Mouse (Mus musculus) heart, embryonic 12.5 days (tissue): ENCODE data around the gene Fgf10. TPM values are rescaled to one million over a fixed set of nuclear protein-coding genes. Genes with fewer than 3 reads are reported as not detected.

Experiments
- ATAC-seq: fragments of 200-750 bp; cut with Nextera tagmentation; 2 replicates; pipeline ENCODE4 v1.8.0; 2017; ENCODE audit warnings: moderate TSS enrichment, moderate library complexity; ENCODE audit not compliant: insufficient number of reproducible peaks, low FRiP score
- H3K27ac ChIP-seq: fragments of 300-500 bp; sonication (generic); 2 replicates; pipeline ENCODE4 v1.5.1; 2016; ENCODE audit warnings: mild to moderate bottlenecking, moderate library complexity; ENCODE audit not compliant: poor library complexity, severe bottlenecking
- H3K27me3 ChIP-seq: fragments of 300-500 bp; sonication (generic); replicated peaks from 2 replicates; pipeline ENCODE4 v1.6.1; 2016; ENCODE audit warnings: mild to moderate bottlenecking, moderate library complexity
- H3K36me3 ChIP-seq: fragments of 300-500 bp; sonication (generic); 2 replicates; pipeline ENCODE4 v1.6.1; 2016; ENCODE audit warnings: mild to moderate bottlenecking, moderate library complexity
- H3K4me1 ChIP-seq: fragments of 300-500 bp; sonication (generic); replicated peaks from 2 replicates; pipeline ENCODE4 v1.6.1; 2016; ENCODE audit warnings: mild to moderate bottlenecking
- H3K4me2 ChIP-seq: fragments of 300-500 bp; sonication (generic); 2 replicates; pipeline ENCODE4 v1.6.1; 2016; ENCODE audit warnings: mild to moderate bottlenecking, moderate library complexity
- H3K4me3 ChIP-seq: fragments of 300-500 bp; sonication (generic); 2 replicates; pipeline ENCODE4 v1.5.1; 2016; ENCODE audit warnings: mild to moderate bottlenecking
- H3K9ac ChIP-seq: fragments of 300-500 bp; sonication (generic); 2 replicates; pipeline ENCODE4 v1.6.1; 2016; ENCODE audit warnings: mild to moderate bottlenecking, moderate library complexity
- H3K9me3 ChIP-seq: fragments of 300-500 bp; sonication (generic); replicated peaks from 2 replicates; pipeline ENCODE4 v1.6.1; 2016; ENCODE audit warnings: mild to moderate bottlenecking, moderate library complexity
- WGBS: fragments of 180-500 bp; shearing (Covaris S2); methylation state at CpG from one replicate; pipeline ENCODE4 v1.1.7; 2016; 5-methylcytosine and 5-hydroxymethylcytosine counted together
- polyA plus RNA-seq: library from polyadenylated mRNA; unstranded; fragments of >200 nt; fragmentation: Nextera tagmentation; extraction: Ambion mirVana; gene quantifications from 2 replicates; pipeline ENCODE4 v1.2.1, GENCODE M21; 2016

Fgf10 gene
- polyA plus RNA-seq, 1 experiment from 2014 or later = 0.38 TPM

- WGBS = 80% methylated on average over 3 of the region's 3 CpGs
- ATAC-seq = no peak
- Histone ChIP-seq H3K27ac (no peak overlapping the region), H3K4me1 (no peaks in the 10 kb centered on the region), H3K36me3 (no peaks in the 10 kb centered on the region), H3K4me3 (no peak overlapping the region), H3K9ac (no peak overlapping the region), H3K27me3 (no peaks in the 10 kb centered on the region), H3K9me3 (no peaks in the 10 kb centered on the region), H3K4me2 (no peak overlapping the region)
Measured at GRCm38 (mm10) chr13:118679228-118679627, 9.6 kb downstream of the Fgf10 start.

- Histone ChIP-seq H3K27me3 (peaks cover 4% of the 10 kb centered on the region; the same call in 1 of the 2 replicates), H3K27ac (no peak overlapping the region), H3K36me3 (no peaks in the 10 kb centered on the region), H3K4me1 (0 out of 2 replicates have a peak, but pooled peaks cover 3% of the 10 kb centered on the region), H3K9ac (no peak overlapping the region), H3K9me3 (no peaks in the 10 kb centered on the region), H3K4me3 (no peak overlapping the region), H3K4me2 (no peak overlapping the region)
- ATAC-seq = no peak
- 82% methylated on average over 2 of the region's 2 CpGs for WGBS
Measured at GRCm38 (mm10) chr13:118693049-118693448, 23.5 kb downstream of the Fgf10 start.

DNA sequence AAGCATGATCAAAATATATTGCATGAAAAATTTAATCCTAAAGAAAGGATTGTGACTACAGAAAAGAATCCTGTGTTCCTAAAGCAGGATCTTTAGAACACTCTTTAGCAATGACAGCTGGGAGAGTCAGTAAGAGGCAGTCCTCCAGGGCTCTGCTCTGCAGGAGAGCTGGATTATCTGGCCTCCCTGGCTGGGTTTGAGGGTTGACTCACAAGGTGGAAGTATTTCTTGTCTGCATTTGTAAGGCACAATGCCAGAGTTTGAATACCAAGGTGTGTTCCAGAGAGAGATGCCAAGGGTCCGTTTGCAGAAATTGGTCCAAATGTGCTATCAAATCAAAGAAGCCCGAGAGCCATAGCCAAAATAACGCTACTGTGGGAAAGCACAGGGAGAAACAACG lies 25.5 kb downstream of the Fgf10 start:
- Histone ChIP-seq H3K9ac (no peak overlapping the region), H3K9me3 (no peaks in the 10 kb centered on the region), H3K4me2 (0 out of 2 replicates have a peak overlapping the region, but pooled peaks have one; percentile 25), H3K27me3 (peaks cover 4% of the 10 kb centered on the region; the same call in 1 of the 2 replicates), H3K36me3 (no peaks in the 10 kb centered on the region), H3K4me1 (0 out of 2 replicates have a peak, but pooled peaks cover 3% of the 10 kb centered on the region), H3K4me3 (no peak overlapping the region), H3K27ac (no peak overlapping the region)
- WGBS = 10% methylated on average over 4 of the region's 4 CpGs
- ATAC-seq = no peak

DNA sequence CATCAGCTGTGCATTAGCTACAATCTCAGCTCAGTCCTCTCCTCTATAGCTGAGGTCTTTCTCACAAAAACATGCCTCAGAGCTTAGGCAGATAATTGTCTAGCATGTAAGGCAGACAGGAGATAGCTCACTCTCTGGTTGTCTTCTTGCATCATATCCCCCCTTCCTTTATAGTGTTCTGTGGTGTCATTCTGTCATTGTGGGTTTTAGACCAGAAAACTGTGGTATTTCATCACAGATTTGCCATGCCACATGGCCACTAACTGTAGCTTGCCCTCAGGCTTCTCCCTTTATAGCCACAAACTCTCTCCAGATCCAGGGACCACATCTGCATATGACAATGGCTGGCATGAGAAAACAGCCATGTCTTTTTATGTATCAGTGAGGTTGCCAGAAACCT lies 34.1 kb downstream of the Fgf10 start:
- H3K4me3 ChIP-seq = no peak overlapping the region
- H3K4me2 ChIP-seq = no peak overlapping the region
- H3K36me3 ChIP-seq = no peaks in the 10 kb centered on the region
- H3K9me3 ChIP-seq = no peaks in the 10 kb centered on the region
- no peak for ATAC-seq
- no peak overlapping the region for H3K27ac ChIP-seq
- H3K9ac ChIP-seq = no peak overlapping the region
- no peaks in the 10 kb centered on the region for H3K27me3 ChIP-seq
- H3K4me1 ChIP-seq = no peaks in the 10 kb centered on the region

DNA sequence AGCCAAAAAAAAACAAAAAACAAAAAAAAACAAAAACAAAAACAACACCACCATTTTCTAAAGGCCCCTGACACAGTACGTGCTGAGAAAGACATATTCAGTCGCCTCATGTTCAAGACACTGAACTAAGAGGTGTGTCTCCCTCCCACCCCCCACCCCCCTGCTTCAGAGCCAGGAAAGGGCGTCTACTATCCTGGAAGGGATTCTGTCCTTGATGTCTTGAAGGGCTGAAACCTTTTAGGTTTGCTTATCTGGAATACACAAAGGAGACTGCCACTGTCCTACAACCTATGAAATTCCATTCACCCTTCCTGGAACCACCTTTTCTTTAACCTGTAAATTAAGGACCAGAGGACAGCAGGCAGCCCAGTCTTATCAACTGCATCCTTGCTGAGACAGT lies 36.1 kb downstream of the Fgf10 start:
- no peak overlapping the region for H3K27ac ChIP-seq
- no peaks in the 10 kb centered on the region for H3K27me3 ChIP-seq
- ATAC-seq = no peak
- no peak overlapping the region for H3K4me2 ChIP-seq
- H3K4me1 ChIP-seq = no peaks in the 10 kb centered on the region
- H3K36me3 ChIP-seq = no peaks in the 10 kb centered on the region
- no peaks in the 10 kb centered on the region for H3K9me3 ChIP-seq
- no peak overlapping the region for H3K4me3 ChIP-seq
- no peak overlapping the region for H3K9ac ChIP-seq
- WGBS = 68% methylated on average over 3 of the region's 3 CpGs

- no peaks in the 10 kb centered on the region for H3K9me3 ChIP-seq
- peaks cover 8% of the 10 kb centered on the region; the same call in 1 of the 2 replicates for H3K27me3 ChIP-seq
- H3K9ac ChIP-seq = no peak overlapping the region
- WGBS = 30% methylated on average over 1 of the region's 1 CpGs
- H3K4me3 ChIP-seq = no peak overlapping the region
- no peak overlapping the region for H3K4me2 ChIP-seq
- 0 out of 2 replicates have a peak, but pooled peaks cover 7% of the 10 kb centered on the region for H3K4me1 ChIP-seq
- no peak overlapping the region for H3K27ac ChIP-seq
- H3K36me3 ChIP-seq = no peaks in the 10 kb centered on the region
- ATAC-seq = no peak
Measured at GRCm38 (mm10) chr13:118709912-118710311, 40.3 kb downstream of the Fgf10 start.

GRCm38 (mm10) chr13:118713626-118714150 lies 44.1 kb downstream of the Fgf10 start:
- Histone ChIP-seq H3K27me3 (peaks cover 17% of the 10 kb centered on the region; the same call in 1 of the 2 replicates), H3K9ac (no peak overlapping the region), H3K27ac (no peak overlapping the region), H3K4me3 (peak overlapping the region; percentile 61), H3K9me3 (no peaks in the 10 kb centered on the region), H3K4me2 (peak overlapping the region; percentile 98), H3K36me3 (no peaks in the 10 kb centered on the region), H3K4me1 (peaks cover 15% of the 10 kb centered on the region; the same call in 1 of the 2 replicates)
- ATAC-seq = no peak
- WGBS = 1% methylated on average over 14 of the region's 14 CpGs

GRCm38 (mm10) chr13:118714284-118715065 lies 44.9 kb downstream of the Fgf10 start:
- no peak overlapping the region for H3K27ac ChIP-seq
- H3K9ac ChIP-seq = peak overlapping the region; percentile 19; the same call in 1 of the 2 replicates
- H3K4me2 ChIP-seq = peak overlapping the region; percentile 98
- peak overlapping the region; percentile 61 for H3K4me3 ChIP-seq
- no peaks in the 10 kb centered on the region for H3K36me3 ChIP-seq
- peak; percentile 71; the same call in 1 of the 2 replicates for ATAC-seq
- WGBS = 1% methylated on average over 35 of the region's 36 CpGs
- H3K9me3 ChIP-seq = no peaks in the 10 kb centered on the region
- peaks cover 17% of the 10 kb centered on the region; the same call in 1 of the 2 replicates for H3K27me3 ChIP-seq
- peaks cover 15% of the 10 kb centered on the region; the same call in 1 of the 2 replicates for H3K4me1 ChIP-seq

- 2% methylated on average over 31 of the region's 31 CpGs for WGBS
- ATAC-seq = 0 out of 2 replicates have a peak, but pooled peaks have one; percentile 59
- Histone ChIP-seq H3K4me3 (peak overlapping the region; percentile 61), H3K4me1 (peaks cover 15% of the 10 kb centered on the region; the same call in 1 of the 2 replicates), H3K9me3 (no peaks in the 10 kb centered on the region), H3K36me3 (no peaks in the 10 kb centered on the region), H3K9ac (peak overlapping the region; percentile 19; the same call in 1 of the 2 replicates), H3K27ac (no peak overlapping the region), H3K27me3 (peaks cover 17% of the 10 kb centered on the region; the same call in 1 of the 2 replicates), H3K4me2 (peak overlapping the region; percentile 98)
Measured at GRCm38 (mm10) chr13:118715066-118716018, 45.8 kb downstream of the Fgf10 start.

- H3K4me2 ChIP-seq = peak overlapping the region; percentile 98
- H3K4me1 ChIP-seq = peaks cover 15% of the 10 kb centered on the region; the same call in 1 of the 2 replicates
- 11% methylated on average over 8 of the region's 8 CpGs for WGBS
- H3K9me3 ChIP-seq = no peaks in the 10 kb centered on the region
- no peak overlapping the region for H3K27ac ChIP-seq
- no peaks in the 10 kb centered on the region for H3K36me3 ChIP-seq
- H3K9ac ChIP-seq = no peak overlapping the region
- peaks cover 17% of the 10 kb centered on the region; the same call in 1 of the 2 replicates for H3K27me3 ChIP-seq
- peak overlapping the region; percentile 61 for H3K4me3 ChIP-seq
- ATAC-seq = no peak
Measured at GRCm38 (mm10) chr13:118716265-118716664, 46.7 kb downstream of the Fgf10 start.
